Mouse (Mus musculus): ENCODE results near the gene Nlrp6.
"Not testable (repeated sequence)": the region's sequence is repeated elsewhere in the genome, so short reads cannot be mapped to it uniquely, and the experiment has no call there.

Gene Nlrp6

DNA sequence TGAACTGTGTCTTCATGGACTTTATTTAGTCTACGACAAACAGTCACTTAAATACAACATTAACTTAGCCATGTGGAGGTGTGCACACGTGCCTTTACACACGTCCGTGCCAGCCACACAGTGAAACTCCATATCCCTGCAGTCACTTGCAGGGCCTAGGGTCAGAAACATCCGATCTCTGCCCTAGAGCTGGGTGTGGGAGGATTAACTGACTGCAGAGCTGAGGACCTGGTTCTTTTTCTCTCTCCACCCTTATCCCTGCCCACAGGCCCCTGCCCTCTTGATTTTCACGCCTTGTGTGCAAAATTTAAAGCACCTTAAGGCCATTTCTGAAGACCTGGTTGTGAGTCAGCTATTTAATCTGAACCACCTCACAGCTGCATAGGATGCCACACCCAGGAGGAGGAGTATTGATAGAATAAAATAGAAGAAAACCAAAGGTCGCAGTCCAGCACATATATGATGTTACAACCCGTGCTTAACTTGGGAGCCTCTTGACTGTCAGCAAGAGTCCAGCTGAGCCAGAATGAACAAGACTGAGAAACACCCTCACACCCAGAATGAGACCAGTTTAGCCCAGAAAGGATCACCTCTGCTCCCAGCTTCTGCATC, at the start of gene Nlrp6:
Nlrp6 (plus strand) TSS at position 485 of the 612 bp plus-strand sequence.
- DNase-seq (ENCODE audit: low read depth, low spot score): no peak

DNA sequence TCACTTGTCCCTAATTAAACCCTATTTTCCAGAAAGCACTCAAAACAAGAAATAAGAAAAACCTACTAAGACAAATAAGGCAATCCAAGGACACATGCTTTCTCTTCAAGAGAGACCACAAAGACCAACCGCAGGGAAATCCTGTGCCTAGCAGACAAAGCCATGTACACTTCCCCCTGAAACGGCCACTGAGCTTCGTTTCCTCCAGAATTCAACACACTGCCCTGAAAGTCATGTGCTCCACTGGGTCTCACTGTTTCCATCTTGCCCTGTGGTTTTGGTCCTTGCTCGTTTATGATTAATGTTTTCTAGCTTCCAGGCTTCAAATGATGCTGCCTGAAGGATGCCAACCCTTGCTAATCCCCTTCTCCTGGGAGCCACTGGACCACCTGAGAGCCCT, 46.5 kb upstream of the Nlrp6 start:
- DNase-seq (ENCODE audit: low read depth, low spot score): no peak

DNA sequence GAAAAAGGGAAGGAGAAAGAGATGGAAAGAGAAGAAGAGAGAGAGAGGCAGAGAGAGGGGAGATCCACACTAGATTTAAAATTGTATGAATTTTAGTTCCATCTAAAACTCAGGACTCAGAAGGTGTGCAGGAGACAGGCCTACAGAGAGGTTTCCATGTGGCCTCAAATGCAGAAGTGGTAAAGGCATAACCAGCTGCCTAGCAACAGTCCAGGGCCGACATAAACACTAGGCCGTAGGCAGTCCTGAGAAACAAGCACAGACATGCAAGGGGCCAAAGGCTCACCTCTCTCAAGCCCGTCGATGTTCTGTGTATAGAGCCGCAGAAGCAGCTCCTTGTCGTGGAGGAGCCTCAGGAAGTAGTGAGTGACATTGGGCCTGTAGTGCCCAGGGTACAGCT, 43.3 kb upstream of the Nlrp6 start:
- DNase-seq (ENCODE audit: low read depth, low spot score): no peak

DNA sequence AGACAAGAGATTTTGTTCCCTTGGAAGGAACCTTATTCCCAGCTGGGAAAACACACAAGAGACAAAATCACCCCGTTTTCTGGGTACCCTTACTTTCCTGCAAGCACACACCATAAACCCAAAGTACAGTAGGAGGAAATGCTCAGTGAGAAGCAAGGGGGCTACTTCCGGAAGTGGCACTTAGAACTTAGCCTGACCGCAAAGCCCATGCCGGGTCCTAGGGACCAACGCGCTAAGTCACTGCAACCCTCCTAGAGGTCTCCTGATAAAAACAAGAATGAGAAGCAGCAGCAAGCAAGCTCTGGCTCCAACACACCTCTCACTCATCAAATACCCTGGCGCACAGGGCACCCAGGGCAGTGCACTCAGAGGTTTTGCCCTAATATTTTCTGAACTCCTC, 41.3 kb upstream of the Nlrp6 start:
- DNase-seq (ENCODE audit: low read depth, low spot score): no peak

DNA sequence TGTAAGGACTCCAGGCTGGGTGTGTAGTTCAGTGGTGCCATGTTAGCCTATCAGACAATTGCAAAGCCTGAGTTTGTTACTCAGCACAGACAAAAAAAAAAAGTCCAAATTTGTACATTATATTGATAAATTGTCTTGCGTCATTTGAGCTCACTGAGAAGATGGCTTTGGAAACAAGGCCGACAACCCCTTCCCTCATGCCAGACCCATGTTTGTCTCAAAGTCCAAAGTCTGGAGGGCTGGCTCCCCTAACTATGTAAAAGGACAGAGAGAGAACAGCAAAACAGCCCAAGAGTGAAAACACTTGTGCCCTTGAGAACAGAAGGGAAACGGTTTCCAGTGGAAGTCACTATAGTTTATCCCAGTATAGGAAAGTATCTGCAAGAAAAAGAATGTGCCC, 40.3 kb upstream of the Nlrp6 start:
- no peak for DNase-seq (ENCODE audit: low read depth, low spot score)

DNA sequence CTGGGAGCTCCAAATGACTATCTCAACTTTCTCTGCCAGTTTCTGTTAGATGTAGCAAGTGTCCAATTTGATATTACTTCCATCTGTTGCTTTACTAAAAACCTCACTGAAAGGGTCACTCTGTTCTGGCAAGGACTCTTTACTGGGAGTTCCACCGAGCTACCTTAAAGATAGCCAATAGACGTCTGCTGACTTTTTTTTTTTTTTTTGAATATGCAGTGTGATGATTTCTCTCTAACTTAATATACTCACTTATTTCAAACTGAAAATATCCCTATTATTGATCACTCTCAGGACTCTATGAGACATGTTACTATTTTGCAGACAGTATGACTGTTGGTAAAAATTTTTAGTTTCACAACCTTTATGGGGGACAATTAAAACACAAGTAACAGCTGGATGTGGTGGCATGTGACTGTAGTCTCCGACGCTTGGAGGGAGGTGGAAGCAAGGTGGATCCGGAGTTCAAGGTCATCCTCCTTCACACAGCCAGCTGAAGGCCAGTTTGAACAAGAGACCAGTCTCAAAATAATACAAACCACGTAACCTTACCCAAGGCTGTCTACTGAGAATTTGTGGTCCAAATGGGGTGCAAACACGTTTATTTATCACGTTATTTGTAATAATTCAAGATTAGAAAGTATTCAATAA, 39.7 kb upstream of the Nlrp6 start:
- peak; percentile 4 for DNase-seq (ENCODE audit: low read depth, low spot score)

DNA sequence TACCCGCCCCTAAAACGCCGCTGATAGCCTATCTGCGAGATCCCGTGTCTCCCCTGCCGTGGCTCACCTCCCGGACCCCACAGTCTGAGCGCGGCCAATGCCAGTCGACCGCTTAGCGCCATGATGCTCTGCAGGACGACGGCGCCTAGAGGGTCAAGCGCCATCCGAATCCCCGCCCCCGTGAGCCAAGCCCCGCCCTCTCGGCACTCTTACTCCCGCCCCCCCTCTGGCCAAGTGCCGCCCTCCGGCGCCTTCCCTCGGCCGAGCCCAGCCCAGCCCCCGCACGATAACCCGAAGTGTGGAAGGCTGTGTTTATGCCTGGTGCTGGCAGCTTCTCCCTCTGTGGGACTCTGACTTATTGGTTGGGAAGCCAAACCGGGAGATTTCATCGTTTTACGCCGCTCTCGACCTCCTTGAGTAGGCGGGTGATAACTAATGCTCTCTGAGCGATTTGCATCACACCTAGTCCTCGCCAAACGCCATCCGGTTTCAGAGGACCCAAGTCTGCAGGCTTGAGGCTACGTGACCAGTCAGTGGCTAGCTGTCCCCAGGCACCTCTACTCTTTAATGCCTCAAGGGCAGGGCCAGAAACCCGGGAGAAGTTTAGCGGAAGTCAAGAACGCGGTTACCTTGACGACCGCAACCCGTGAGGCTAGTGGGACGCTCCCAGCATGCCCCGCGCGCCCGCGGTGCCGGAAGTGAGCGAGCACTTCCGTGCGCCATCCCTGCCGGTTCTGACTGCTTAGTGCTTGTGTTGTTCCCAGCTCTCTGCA, 38.8 kb upstream of the Nlrp6 start, which contains the start of the genes Psmd13 and Sirt3:
Psmd13 (plus strand) TSS at position 273 of the 773 bp plus-strand sequence.
Sirt3 (minus strand) TSS at position 614 of the 773 bp plus-strand sequence.
- peak; percentile 93 for DNase-seq (ENCODE audit: low read depth, low spot score)

DNA sequence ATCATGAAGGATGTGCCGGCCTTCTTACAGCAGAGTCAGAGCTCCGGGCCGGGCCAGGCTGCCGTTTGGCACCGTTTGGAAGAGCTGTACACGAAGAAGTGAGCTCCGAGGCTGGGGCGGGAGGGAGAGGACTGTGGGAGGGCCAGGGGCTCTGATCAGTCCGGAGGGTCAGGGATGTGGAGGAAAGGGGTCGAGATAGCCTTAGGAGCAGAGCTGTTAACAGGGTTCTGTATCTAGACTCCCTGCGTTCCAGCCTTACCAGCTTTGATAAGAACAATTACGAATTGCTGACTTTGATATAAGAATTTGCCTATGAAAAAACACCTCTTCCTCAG, 38.3 kb upstream of the Nlrp6 start:
- DNase-seq (ENCODE audit: low read depth, low spot score): no peak

DNA sequence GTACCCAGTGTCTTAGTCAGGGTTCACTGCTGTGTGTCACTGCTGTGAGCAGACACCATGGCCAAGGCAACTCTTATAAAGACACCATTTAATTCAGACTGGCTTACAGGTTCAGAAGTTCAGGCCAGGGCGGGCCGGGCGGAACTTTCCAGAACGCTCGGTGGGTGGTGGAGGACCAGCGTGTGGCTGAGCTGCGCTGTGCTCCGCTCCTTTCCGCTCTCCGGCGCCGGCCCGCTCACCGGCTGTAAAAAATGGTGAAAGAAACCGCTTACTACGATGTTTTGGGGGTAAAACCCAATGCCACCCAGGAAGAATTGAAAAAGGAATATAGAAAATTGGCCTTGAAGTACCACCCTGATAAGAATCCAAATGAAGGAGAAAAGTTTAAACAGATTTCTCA, 30.1 kb upstream of the Nlrp6 start:
- DNase-seq (ENCODE audit: low read depth, low spot score): not testable (repeated sequence)

DNA sequence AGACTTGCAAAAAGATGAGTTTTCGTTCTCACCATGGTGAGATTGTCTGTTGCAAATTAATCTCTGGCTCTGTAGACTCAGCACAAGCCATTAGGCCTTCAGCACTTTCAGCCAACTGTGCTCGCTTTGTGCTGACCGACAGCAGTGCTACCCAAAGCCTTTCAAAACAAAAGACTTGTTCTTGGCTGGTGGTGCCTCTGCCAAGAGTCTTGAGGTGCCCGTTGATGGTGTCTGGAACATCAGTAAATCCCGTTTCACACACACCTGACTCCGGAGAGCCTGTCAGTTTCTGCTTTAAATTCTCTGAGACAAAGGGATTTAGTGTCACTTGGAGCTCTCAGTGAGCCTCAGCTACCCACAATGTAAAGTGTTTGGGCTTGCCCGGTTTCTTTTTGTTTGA, 26.7 kb upstream of the Nlrp6 start:
- no peak for DNase-seq (ENCODE audit: low read depth, low spot score)

DNA sequence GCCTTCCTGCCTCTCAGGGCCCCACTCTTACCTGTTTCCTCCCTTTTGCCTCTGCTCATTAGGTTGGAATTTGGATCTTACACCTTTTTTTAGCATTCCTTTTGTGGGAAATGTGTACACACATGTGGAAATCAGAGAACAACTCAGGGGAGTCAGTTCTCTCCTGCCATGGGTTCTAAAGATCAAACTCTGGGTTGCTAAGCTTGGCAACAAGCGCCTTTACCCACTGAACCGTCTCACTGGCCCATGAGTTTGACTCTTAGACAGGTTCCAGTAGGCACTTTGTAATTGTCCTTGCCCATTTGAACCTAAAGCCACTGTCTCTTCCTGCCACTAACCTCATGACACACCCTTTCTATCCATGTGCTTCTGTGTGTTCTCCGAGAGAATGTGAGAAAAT, 26.1 kb upstream of the Nlrp6 start:
- no peak for DNase-seq (ENCODE audit: low read depth, low spot score)

DNA sequence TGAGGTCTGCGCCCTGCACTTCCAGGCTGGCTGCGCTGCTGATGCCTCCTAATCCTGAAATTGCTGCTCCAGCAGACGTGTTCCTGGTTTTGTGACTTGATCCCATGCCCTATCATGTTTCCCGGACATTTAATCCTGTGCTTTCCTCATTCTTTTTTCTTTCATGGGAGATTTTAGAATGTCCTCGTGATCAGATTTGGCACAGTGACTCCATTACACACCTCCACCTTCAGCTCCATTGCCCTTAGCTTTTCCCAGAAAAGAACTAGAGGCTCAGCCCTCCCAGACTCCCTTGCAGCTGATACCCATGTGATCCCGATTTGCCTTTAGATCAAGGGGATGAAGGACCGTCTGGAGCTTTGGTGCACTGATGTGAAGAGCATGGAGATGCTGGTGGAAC, 22.8 kb upstream of the Nlrp6 start:
- no peak for DNase-seq (ENCODE audit: low read depth, low spot score)

DNA sequence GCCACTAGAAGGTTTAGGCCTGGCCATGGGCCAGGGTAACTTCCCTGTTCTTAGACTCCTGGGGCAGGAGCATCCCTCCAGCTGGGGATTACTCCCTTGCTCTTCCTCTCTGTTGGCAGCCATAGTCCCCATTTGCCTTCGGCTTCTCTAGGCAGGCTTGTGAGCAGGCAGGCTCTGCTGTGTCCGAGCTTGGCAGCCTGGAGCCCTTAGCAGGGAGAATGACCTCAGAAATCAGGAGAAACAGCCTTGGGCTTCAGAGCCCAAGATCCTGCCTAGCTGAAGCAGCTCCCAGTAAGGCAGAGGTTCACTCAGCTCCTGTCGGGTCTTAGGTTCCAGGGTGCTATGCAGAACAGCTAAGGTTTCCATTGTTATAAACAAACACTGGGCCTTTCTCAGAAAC, 21.6 kb upstream of the Nlrp6 start:
- DNase-seq (ENCODE audit: low read depth, low spot score): no peak

DNA sequence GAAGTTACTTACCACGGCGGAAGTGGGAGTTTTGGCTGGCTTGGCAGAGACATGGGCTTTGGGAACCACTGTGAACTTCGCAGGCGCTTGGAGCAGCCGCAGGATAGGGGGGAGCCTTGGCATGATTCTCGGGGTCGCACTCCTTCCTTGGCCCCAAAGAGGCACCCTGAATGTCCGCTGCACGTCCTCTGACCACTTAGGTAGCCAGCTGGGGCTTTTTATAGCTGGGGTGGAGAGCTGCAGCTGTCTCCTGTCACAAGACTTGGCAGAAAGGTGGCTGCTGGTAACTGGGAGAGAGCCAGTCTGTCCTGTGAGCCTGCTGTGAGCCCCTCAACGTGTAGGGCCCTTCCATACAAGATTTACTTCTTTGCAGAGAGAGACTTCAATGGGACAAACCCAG, 20.5 kb upstream of the Nlrp6 start, which contains the start of gene Cox8b:
Cox8b (minus strand) TSS at position 227 of the 400 bp plus-strand sequence.
- no peak for DNase-seq (ENCODE audit: low read depth, low spot score)

DNA sequence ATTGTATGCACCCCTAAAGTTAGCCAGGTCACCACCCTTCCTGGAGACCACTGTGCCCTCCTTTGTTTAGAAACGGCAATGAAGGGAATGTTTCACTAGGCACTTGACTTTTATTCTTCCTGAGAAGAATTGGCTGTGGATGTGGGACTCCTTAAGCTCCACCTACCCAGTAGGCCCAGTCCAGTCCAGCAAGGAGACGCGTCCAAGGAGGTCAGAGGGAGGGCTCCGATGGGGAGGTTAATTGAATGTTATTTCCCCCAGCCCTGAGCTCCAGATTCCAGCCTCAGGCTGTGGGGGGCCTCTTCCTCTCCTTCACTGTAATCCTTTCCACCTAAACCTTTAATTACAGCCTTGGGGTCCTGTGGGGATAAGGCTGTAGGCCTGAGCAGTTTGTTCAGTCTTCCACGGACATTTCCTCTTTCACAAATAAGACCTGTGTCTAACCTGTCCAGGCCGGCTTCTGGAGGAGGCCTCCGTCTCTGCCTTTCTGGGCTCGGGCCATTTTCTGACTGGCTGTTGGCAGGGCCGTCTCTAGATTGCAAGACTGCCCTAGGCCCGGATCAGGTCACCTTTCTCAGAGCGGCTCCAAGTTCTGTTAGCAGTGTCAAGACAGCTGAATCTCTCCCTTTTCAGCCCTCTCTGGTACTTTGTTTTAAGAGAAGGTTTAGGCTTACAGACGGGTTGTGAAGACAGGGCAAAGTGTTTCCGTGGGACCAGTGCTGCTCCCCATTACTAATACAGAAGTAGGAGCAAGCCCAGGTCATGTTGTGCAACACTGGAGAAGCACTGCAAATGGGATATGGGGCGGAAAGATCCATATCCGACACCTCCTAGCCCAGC, 18.4 kb upstream of the Nlrp6 start:
- no peak for DNase-seq (ENCODE audit: low read depth, low spot score)

DNA sequence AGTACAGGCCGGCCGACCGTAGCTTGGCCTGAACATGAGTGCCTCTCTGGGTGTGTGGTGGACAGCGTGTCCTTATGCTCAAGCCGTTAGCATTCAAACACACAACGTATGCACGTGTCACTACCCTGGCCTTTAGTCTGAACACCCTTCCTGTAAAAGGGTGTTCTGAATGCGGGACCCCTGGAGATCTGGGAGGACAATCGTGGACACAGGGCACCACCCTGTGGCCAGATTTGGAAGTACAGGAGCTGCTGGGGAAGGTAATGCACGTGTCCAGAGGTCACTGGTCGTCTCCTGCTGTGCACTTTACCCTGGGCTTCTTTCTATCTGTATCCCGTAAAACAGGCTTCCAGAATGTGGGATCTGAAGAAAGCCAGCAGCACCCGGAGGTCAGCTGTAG, 17.5 kb upstream of the Nlrp6 start:
- DNase-seq (ENCODE audit: low read depth, low spot score): peak; percentile 74

DNA sequence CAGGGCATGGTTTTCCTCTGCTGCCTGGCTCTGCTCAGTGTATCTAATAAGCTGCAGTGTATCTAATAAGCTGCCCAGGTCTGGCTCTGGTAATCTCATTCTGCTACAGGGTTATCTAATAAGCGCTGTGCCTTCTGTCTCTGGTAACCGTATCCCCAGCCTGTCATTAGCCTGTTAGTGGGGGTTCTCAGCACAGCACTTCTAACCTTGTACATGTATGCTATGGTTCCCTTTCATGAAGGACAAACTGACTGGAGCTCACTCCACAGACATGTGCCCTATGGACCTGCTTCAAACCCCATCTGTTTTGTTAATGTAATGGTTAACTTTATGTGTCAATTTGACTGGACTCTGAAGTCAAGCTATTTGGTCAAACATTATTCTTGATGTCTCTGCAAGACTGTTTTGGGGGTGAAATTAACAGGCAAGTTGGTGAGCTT, 15.0 kb upstream of the Nlrp6 start:
- DNase-seq (ENCODE audit: low read depth, low spot score): no peak

DNA sequence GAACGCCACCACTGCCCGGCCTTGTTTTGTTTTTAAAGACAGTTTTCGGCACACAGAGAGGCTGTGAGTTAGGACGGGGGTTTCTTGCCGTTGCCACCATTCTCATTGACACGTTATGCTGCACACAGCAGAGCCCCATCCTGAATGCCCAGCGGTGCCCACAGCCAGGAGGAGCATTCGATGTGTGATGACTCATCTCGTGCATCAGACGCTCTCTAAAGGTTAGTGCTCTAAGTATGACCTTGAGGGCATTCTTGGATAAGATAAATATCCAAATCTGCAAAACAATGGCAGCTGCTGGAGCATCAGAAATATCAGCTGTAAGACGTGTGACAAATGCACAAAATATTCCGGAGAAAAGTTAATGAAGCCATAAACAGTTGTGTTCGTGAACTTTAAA, 13.6 kb upstream of the Nlrp6 start:
- DNase-seq (ENCODE audit: low read depth, low spot score): no peak

DNA sequence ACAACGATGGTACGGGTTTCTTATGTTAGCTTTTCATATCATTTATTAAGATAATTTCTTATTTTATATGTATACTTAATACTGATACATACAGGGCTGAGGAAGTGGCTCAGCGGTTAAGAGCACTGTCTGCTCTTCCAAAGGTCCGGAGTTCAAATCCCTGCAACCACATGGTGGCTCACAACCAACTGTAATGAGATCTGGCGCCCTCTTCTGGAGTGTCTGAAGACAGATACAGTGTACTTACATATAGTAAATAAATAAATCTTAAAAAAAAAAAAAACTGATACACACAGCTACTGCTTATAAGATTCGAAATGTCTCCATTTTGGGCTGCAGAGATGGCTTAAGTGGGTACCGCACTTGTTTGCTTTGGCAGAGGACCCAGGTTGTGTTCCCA, 13.0 kb upstream of the Nlrp6 start:
- no peak for DNase-seq (ENCODE audit: low read depth, low spot score)

DNA sequence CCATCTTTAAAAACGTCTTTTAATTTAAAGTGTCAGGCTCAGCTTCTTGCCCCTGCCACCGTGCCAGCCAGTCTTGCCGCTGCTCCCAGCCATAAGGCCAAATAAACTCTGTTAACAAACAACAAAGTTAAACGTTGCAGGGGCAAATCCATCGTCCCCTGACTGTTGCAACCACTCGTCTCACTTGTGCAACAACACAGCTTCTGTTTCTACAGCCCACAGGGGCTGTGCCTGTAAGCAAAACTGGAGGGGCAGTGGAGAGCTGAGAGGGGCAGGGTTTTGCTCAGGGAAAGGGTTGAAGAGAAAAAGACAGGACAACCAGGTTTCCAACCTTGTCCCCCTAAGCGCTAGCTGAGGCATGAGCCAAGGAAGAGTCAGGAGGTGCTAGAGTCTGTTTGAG, 12.5 kb upstream of the Nlrp6 start:
- DNase-seq (ENCODE audit: low read depth, low spot score): no peak

DNA sequence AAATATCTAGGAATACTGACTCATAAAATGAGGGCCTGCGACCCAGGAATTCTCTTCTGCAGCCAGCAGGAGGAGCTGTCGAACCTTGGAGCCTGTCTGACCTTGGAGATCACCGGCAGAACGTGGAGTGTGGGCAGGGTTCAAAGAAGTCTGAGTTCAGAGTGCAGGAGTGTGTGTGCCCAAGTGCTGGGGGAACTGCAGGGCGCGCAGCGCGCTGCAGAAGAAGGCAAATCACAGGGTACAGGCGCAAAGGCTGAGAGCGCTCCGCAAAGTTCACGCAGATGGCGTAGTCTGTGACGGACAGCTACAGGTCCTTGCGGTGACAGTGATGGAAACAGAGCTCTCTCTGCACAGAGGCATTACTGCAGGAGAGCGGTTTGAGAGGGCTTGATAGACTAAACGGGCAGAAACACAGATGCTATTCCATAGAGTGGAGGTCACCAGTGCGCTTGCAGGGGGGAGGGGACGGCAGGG, 12.0 kb upstream of the Nlrp6 start:
- peak; percentile 75 for DNase-seq (ENCODE audit: low read depth, low spot score)

DNA sequence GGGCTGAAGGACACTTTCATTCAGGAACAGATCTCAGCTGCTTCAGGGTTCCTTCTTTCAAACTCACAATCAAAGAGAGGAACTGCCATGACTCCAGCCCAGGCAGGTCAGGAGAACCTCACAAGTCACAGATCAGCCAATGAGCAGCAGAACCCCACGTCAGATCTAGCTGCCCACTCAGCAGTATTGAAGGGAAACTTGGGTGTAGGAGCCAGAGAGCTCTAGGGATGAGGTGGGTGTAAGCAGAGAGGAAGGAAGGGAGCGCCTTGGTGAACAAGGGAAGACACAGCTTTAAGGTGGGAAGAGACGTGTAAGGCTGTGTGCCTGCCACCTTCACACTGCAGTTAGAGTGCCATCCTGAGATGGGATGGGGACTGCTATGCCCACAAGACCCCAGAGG, 8.4 kb upstream of the Nlrp6 start:
- DNase-seq (ENCODE audit: low read depth, low spot score): no peak

Data from 3T3-L1 (cell line).